Mouse (Mus musculus): ENCODE results near the gene Fam49a.
"Not testable (repeated sequence)": the region's sequence is repeated elsewhere in the genome, so short reads cannot be mapped to it uniquely, and the experiment has no call there.

The Fam49a gene

GRCm38 (mm10) chr12:12315011-12315410 is 53.1 kb downstream of the Fam49a start:
- no peak for DNase-seq

DNA sequence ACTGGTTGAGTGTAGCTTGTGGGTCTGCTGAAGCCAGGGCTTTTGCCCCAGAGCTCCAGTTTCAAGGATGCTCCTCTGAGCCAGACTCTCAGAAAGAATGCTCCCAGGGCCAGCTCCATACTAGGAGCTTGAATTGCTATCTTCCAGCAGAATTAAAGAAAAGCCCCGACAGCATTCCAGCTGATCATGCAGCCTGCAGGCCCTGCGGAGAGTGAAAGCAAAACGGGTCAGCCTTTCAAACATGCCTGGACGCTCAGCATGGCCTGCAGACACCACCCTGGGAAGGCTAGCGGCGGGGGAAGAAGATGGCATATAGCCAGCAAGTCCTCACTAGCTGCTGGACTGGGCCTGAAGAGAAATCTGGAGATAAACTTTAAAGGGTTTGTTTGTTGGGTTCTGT is 55.0 kb downstream of the Fam49a start:
- no peak for DNase-seq

- no peak for DNase-seq
Measured at GRCm38 (mm10) chr12:12317606-12318005, 55.7 kb downstream of the Fam49a start.

GRCm38 (mm10) chr12:12318140-12318734 is 56.3 kb downstream of the Fam49a start:
- no peak for DNase-seq

- DNase-seq: no peak
Measured at GRCm38 (mm10) chr12:12320693-12321092, 58.8 kb downstream of the Fam49a start.

- no peak for DNase-seq
Measured at GRCm38 (mm10) chr12:12321111-12321510, 59.2 kb downstream of the Fam49a start.

- no peak for DNase-seq
Measured at GRCm38 (mm10) chr12:12323084-12323483, 61.1 kb downstream of the Fam49a start.

DNA sequence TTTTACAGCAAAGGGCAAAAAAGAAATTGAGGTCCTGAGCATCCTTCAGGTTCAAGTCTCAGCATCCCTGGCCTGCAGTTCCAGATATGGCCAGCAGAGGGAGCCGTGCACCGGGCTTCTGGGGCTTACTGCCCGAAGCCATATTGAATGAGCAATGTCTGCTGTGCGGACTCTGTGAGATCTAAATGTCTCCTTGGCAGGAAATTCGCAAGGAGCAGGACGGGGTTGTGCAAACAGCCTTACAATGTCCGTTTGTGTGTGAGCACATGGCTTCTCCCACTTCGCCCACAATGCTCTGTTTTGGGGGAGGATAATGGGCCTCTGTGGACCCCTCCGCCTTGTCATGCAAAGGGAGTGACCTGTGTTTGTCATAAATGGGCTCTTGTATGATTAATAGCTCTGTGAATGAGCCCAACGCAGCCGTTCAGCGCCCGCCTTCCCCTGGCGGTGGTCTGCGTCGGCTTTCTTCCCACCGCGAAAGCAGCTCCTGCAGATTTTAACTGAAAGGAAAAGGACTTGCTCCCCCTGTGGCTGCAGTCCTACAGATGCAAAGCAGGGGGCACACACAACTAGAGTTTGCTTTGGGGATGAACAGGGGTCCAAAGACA is 61.8 kb downstream of the Fam49a start:
- peak; percentile 88 to 93 for DNase-seq

DNA sequence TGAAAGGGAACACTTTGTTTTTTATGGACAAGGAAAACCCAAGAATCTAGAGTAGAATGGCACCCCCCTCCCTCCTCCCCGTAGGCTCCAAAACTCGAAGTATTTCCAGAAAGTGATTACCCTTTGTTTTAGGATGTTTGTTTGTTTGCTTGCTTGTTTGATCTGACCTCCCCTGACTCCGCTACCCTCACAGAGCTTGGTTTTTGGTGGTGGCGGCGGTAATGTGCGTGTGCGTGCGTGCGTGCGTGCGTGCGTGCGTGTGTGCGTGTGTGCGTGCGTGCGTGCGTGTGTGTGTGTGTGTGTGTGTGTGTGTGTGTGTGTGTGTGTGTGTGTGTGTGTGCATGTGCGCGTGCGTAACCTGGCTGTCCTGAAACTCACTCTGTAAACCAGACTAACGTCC is 62.3 kb downstream of the Fam49a start:
- DNase-seq: not testable (repeated sequence)

DNA sequence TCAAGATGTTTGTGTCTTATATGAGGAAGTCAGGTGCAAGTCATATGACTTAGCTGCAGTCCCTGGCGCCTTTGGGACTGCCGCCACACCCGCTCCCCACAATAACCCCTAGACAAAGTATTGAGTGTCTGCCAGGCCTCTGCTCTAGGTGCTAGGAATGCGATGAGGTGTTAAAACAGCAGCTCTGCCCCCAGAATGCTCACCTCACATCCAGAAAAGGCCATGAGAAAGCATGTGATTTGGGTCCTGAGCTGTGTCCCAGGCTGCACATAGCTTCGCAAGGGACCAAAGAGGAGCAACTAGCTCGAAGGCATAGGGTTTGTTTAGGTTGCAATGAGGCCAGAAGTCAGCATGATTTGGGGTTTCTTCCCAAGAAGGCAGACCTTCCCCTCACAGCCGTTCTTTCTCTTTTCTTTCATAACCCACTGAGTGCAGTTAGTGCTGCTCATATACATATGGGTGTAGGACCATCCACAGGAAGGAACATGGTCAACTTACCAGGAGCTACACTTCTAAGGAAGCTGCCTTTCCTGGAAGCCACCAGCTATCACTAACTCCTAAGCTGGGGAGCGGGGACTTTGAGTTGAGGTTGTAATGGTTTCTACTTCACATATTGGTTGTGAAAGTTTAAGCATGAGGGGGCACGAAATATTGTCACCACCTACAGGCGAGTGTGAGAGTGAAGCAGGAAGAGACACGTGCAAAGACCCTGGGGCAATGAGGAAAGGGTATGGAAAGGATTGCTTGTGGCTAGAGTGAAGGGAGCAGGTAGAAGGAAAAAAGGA is 71.8 kb downstream of the Fam49a start:
- no peak for DNase-seq

GRCm38 (mm10) chr12:12334486-12334885 is 72.5 kb downstream of the Fam49a start:
- DNase-seq: no peak

GRCm38 (mm10) chr12:12335566-12335965 is 73.6 kb downstream of the Fam49a start:
- no peak for DNase-seq

DNA sequence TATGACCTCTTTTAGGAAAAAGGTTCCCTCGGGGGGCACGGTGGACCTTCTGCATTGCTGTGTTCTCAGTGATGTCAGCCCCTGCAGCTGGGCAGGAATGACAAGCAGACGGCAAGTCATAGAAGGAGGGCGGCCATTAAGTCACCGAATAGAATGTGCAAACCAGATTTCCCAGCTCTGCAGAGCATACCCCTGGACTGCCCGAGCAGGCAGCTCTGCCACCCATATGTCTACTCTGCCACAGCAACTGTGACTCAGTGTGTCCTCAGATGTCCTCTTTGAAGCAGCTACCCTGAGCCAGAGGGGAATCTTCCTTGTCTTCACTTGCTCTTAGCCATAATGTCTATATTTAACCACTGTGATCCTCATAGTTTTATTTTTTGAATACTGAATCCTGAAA is 75.4 kb downstream of the Fam49a start:
- no peak for DNase-seq

GRCm38 (mm10) chr12:12343320-12343719 is 81.4 kb downstream of the Fam49a start:
- no peak for DNase-seq

- DNase-seq: no peak
Measured at GRCm38 (mm10) chr12:12348625-12349024, 86.7 kb downstream of the Fam49a start.

DNA sequence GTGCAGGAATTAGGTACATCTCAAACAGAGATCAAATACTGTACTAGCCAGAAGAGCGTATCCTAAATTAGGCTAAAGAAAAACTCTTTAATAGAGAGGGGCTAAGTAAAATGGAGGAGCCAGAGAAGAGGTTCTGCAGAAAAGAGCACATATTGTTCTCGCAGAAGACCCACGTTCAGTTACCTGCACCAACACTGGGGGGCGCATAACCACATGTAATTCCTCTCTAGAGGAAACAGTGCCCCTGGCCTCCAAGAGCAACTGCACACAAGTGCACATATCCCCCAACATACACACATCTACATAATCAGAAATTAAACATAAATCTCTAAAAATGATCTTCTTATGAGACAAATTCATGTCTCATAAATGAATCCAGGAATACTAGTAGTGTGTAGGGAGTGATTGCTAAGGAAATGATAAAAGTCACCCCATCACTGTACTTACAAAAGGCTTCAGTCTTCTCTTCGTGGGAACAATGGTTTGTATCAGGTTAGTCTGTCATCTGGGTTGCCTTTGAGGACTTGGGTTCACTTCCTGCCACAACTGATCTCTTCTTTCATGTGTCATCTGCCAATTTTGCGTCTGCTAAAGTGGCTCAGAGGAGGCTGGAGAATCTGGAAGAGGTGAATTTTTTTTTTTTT is 87.8 kb downstream of the Fam49a start:
- no peak for DNase-seq

DNA sequence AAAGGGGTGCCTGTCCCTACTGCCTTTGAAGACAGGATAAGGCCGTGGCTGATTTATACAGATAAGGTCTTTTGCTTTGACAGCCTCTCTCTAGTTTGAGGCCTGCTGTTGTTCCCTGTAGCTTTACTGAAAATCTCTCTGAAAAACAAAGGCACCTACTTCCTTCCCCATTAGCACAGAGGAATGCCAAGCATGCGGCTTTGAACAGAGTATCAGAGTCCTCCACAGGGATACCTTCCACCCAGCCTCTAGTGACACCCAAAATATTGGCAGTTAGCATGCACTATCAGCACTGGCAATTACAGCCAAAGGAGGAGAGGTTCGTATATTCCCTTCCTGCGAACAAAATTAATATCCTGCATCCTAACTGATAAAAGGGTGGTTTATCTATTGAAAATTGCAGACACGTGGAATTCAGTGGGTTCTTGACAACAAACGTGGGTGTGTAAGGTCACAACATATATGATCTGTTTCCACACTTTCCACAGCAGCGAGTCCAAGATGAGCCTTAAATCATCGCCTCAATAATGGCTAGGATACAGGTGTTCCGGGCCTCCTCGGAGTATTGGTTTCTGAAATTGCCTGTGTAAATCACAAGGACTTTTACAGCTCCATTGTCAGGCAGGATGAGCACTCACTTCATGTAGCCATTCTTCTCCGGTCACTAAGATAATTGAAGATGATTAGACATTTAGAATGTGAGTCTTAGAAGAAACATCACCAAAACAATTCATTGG is 90.0 kb downstream of the Fam49a start:
- no peak for DNase-seq

DNA sequence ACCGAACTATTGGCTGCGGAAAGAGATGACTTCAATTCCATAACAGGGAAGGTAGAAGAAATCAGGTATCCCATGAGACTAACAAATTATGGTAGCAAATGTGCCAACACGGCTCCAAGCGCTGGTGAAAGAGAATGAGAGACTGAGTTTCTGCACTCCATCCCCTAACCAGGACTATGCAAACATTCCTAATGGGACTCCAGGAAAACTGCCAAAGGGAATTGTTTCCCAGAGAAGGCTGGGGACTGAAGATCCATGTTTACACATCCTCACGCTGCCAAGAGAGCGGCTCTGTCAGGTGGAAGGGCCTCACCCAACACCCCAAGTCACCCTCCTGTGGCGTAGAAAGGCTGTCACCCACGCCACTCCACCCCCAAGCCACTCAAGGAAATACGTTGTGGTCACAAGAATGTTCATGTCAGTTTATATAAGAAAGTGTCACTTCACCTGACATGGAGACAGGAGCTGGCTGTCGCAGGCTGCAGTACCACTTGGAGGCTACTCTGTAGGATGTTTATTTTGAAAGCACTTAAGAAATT is 92.2 kb downstream of the Fam49a start:
- no peak for DNase-seq

- DNase-seq: peak in 1 of 2 experiments; percentile 17
Measured at GRCm38 (mm10) chr12:12356048-12356447, 94.1 kb downstream of the Fam49a start.

DNA sequence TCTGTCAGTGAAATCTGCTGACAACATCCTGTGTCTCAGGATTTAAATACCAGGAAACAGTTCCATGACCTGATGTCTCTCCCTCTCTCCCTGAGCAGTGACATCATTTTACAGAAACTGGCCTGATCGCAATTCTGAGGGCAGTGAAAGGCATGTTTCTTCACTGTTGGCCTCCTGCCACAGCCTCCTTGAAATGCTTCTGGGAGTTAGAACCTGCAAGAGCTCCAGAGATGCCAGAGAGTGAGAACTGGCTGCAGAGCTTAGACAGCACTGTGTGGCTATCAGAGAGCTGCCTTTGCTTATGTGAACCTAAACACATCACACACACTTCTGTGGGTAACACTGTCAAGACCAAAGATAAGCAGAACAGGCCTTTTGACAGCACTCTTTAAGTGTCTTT is 94.5 kb downstream of the Fam49a start:
- peak; percentile 60 for DNase-seq

- peak; percentile 43 to 46 for DNase-seq
Measured at GRCm38 (mm10) chr12:12356946-12357345, 95.0 kb downstream of the Fam49a start.

- no peak for DNase-seq
Measured at GRCm38 (mm10) chr12:12359923-12360322, 98.0 kb downstream of the Fam49a start.

DNA sequence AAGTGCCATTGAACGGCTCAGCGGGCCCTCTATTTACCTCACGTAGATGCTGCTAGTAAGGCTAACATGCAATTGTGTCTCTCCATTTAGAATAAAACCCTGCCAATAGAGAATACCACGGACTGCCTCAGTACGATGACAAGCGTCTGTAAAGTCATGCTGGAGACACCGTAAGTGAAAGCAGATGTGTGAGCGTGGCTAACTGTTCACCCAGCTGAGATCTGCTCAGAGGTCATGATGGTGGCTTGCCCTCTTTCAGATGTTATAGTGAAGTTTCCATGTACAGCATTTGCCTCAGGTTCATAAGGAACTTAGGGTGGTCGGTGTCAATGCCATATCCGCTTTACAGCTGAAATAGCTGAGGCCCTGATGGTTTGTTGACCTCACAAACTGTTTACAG is 100.4 kb downstream of the Fam49a start:
- no peak for DNase-seq

Measured in cerebellum, adult 18-20 months (tissue).